Mouse (Mus musculus) gastrocnemius, postnatal 4 days (tissue): ENCODE measurements around the gene Oaz2. TPM values are rescaled to one million over a fixed set of nuclear protein-coding genes. Genes with fewer than 3 reads are reported as not detected.

Source experiments
- total RNA-seq, 2 experiments: library from RNA; stranded (reverse); gene quantifications; 2 replicates each; pipeline ENCODE4 v1.2.3; 2021

The Oaz2 gene
- total RNA-seq, 2 experiments from 2014 or later, result 232 to 238 TPM

Other genes starting within 250 kb of the Oaz2 start
- not detected for gene Slc51b, start 245.0 kb upstream of the Oaz2 start, total RNA-seq
- 10 to 100 TPM in 1 of 2 experiments, 1 to 10 TPM in 1; 9.5 to 10.3 TPM for gene Mtfmt, start 232.2 kb upstream of the Oaz2 start, total RNA-seq
- 10 to 100 TPM; 72.6 to 85.4 TPM for gene Spg21, start 207.1 kb upstream of the Oaz2 start, total RNA-seq
- not detected for gene Ankdd1a, start 147.8 kb upstream of the Oaz2 start, total RNA-seq
- 10 to 100 TPM; 23.6 to 26.0 TPM for gene Plekho2, start 88.0 kb upstream of the Oaz2 start, total RNA-seq
- gene Pif1, start 80.8 kb upstream of the Oaz2 start, total RNA-seq, result 1 to 10 TPM; 3.0 TPM
- 1 to 10 TPM; 5.1 to 5.6 TPM for gene Rbpms2, start 38.4 kb upstream of the Oaz2 start, total RNA-seq
- gene Zfp609, start 159.6 kb downstream of the Oaz2 start, total RNA-seq, result 10 to 100 TPM; 34.1 to 39.0 TPM
- 10 to 100 TPM; 28.6 to 29.1 TPM for gene Pclaf, start 222.2 kb downstream of the Oaz2 start, total RNA-seq
- gene Trip4, start 240.8 kb downstream of the Oaz2 start, total RNA-seq, result 10 to 100 TPM; 23.9 to 24.4 TPM
- 10 to 100 TPM; 15.3 to 16.5 TPM for gene Csnk1g1, start 240.9 kb downstream of the Oaz2 start, total RNA-seq